In genomic region chr1:152000461-152000860, GRCm38 (mm10) we compare ENCODE assay signal across 22 mouse cellular contexts.
DNase-seq lines count a peak whose midpoint lies in the region; ATAC-seq and TF ChIP-seq lines count a peak whose summit lies in the region.
"Had no signal": no experiment of that assay in that cellular context is flagged by ENCODE, and none has a peak within 500 bp of the region (broad histone marks: within the 10 kb centered on the region; RNA-seq: fewer than 3 reads in every experiment).

No protein-coding gene starts in this region.

- H3K27me3 ChIP-seq in lung, embryonic 14.5 days (ENCODE audit: insufficient read depth, low read length): no peaks in the 10 kb centered on the region
- H3K27me3 ChIP-seq: embryonic facial prominence, embryonic 12.5 days; forebrain, embryonic 13.5 days; forebrain, embryonic 15.5 days; Patski had no signal

- no peak for DNase-seq in gastrocnemius, adult 2 months
- no peak for DNase-seq in gastrocnemius, postnatal 36 days
- DNase-seq in lung, embryonic 14.5 days: peak; percentile 14
- DNase-seq in lung, postnatal 4 days: no peak
- peak; percentile 28 for DNase-seq in NIH3T3 (ENCODE audit: low read depth)
- peak; percentile 68 for DNase-seq in fat pad, adult 2 months (ENCODE audit: extremely low read depth, low read depth, low spot score)
- no peak for DNase-seq in adrenal gland, postnatal 10 days
- DNase-seq in layer of hippocampus, adult 18-20 months (ENCODE audit: low spot score in 2 of 2): no peak
- DNase-seq: adrenal gland, adult 8-10 months; adrenal gland, postnatal 25 days; cerebellum, adult 11 months; cerebellum, adult 18-20 months; cerebellum, adult 8-10 months; cerebellum, adult 9-11 months; cerebellum, postnatal 25 days had no signal

- no peak for TF ChIP-seq CTCF in gastrocnemius, adult 2 months (IDR thresholded peaks at IDR 0.05)
- TF ChIP-seq CTCF in lung, embryonic 14.5 days (IDR thresholded peaks at IDR 0.05; ENCODE audit: low read depth): no peak

- H3K4me1 ChIP-seq in lung, embryonic 14.5 days (ENCODE audit: insufficient read depth): peaks cover 5% of the 10 kb centered on the region; the same call in 1 of the 2 replicates

- no peaks in the 10 kb centered on the region for H3K36me3 ChIP-seq in lung, embryonic 14.5 days (ENCODE audit: insufficient read depth)
- H3K36me3 ChIP-seq: embryonic facial prominence, embryonic 12.5 days; forebrain, embryonic 10.5 days; forebrain, embryonic 15.5 days had no signal

- H3K4me2 ChIP-seq in lung, embryonic 14.5 days: no peak overlapping the region
- H3K4me2 ChIP-seq: embryonic facial prominence, embryonic 12.5 days; forebrain, embryonic 13.5 days; forebrain, embryonic 15.5 days had no signal

- H3K9me3 ChIP-seq in lung, embryonic 14.5 days (ENCODE audit: low read depth, low read length): no peaks in the 10 kb centered on the region
- H3K9me3 ChIP-seq: embryonic facial prominence, embryonic 10.5 days; embryonic facial prominence, embryonic 12.5 days; forebrain, embryonic 10.5 days; forebrain, embryonic 13.5 days; forebrain, embryonic 15.5 days had no signal

- 78% methylated on average over 5 of the region's 5 CpGs for WGBS in lung, embryonic 14.5 days

- intact Hi-C loops in gastrocnemius, adult 2 months (cut with DNase I): no loop called here
- intact Hi-C loops in gastrocnemius, postnatal 36 days (cut with DNase I): no loop called here

- no peak overlapping the region for H3K9ac ChIP-seq in lung, embryonic 14.5 days
- H3K9ac ChIP-seq: embryonic facial prominence, embryonic 12.5 days; forebrain, embryonic 13.5 days; forebrain, embryonic 15.5 days had no signal

- H3K4me3 ChIP-seq in gastrocnemius, adult 2 months: no peak overlapping the region
- H3K4me3 ChIP-seq in lung, embryonic 14.5 days (ENCODE audit: low read depth, low read length): no peak overlapping the region
- H3K4me3 ChIP-seq: embryonic facial prominence, embryonic 10.5 days; embryonic facial prominence, embryonic 12.5 days; forebrain, embryonic 10.5 days; forebrain, embryonic 13.5 days; forebrain, embryonic 15.5 days had no signal

- no peak for ATAC-seq in lung, embryonic 14.5 days (ENCODE audit: insufficient read depth)
- ATAC-seq: activated CD4-positive, CD25-positive, alpha-beta regulatory T cell, adult 4 months; forebrain, embryonic 13.5 days; forebrain, embryonic 15.5 days; Patski had no signal

- H3K27ac ChIP-seq in gastrocnemius, adult 2 months: peak overlapping the region; percentile 63
- H3K27ac ChIP-seq in lung, embryonic 14.5 days (ENCODE audit: low read depth): no peak overlapping the region
- H3K27ac ChIP-seq: embryonic facial prominence, embryonic 10.5 days; embryonic facial prominence, embryonic 12.5 days; forebrain, embryonic 10.5 days had no signal

Comparison
In these comparisons a context has a peak if more than half of its experiments do, and no peak if none do; other contexts are left out.
1. DNase-seq: peak in lung, embryonic 14.5 days (single experiment), NIH3T3 (single experiment) and fat pad, adult 2 months (single experiment); none in gastrocnemius, adult 2 months (single experiment), gastrocnemius, postnatal 36 days (0 of 2), lung, postnatal 4 days (0 of 2), adrenal gland, postnatal 10 days (single experiment) and layer of hippocampus, adult 18-20 months (0 of 2).